Mouse (Mus musculus): Measurements from ENCODE around the gene Tekt1.

The Tekt1 gene

GRCm38 (mm10) chr11:72342549-72343237 is 19.5 kb downstream of the Tekt1 start:
- no peak for DNase-seq (ENCODE audit: low spot score)

GRCm38 (mm10) chr11:72339716-72340115 is 22.5 kb downstream of the Tekt1 start:
- DNase-seq (ENCODE audit: low spot score) = no peak

- no peak for DNase-seq (ENCODE audit: low spot score)
Observed at GRCm38 (mm10) chr11:72338437-72338871, 23.8 kb downstream of the Tekt1 start.

- DNase-seq (ENCODE audit: low spot score) = no peak
Observed at GRCm38 (mm10) chr11:72336726-72337125, 25.5 kb downstream of the Tekt1 start.

- DNase-seq (ENCODE audit: low spot score) = no peak
Observed at GRCm38 (mm10) chr11:72334653-72335052, 27.6 kb downstream of the Tekt1 start.

- no peak for DNase-seq (ENCODE audit: low spot score)
Observed at GRCm38 (mm10) chr11:72332951-72333667, 29.1 kb downstream of the Tekt1 start.

GRCm38 (mm10) chr11:72325701-72326100 is 36.5 kb downstream of the Tekt1 start:
- no peak for DNase-seq (ENCODE audit: low spot score)

GRCm38 (mm10) chr11:72324431-72324830 is 37.8 kb downstream of the Tekt1 start:
- no peak for DNase-seq (ENCODE audit: low spot score)

- DNase-seq (ENCODE audit: low spot score) = no peak
Observed at GRCm38 (mm10) chr11:72318026-72318425, 44.2 kb downstream of the Tekt1 start.

- DNase-seq (ENCODE audit: low spot score) = no peak
Observed at GRCm38 (mm10) chr11:72314151-72314895, 47.9 kb downstream of the Tekt1 start, which contains the start of gene Fbxo39. Gene Fbxo39 (plus strand): TSS chr11:72314444.

GRCm38 (mm10) chr11:72311355-72312001 is 50.8 kb downstream of the Tekt1 start:
- DNase-seq (ENCODE audit: low spot score) = no peak

- DNase-seq (ENCODE audit: low spot score) = no peak
Observed at GRCm38 (mm10) chr11:72310491-72310890, 51.8 kb downstream of the Tekt1 start.

- DNase-seq (ENCODE audit: low spot score) = no peak
Observed at GRCm38 (mm10) chr11:72308982-72309381, 53.3 kb downstream of the Tekt1 start.

GRCm38 (mm10) chr11:72307461-72307860 is 54.8 kb downstream of the Tekt1 start:
- no peak for DNase-seq (ENCODE audit: low spot score)

- no peak for DNase-seq (ENCODE audit: low spot score)
Observed at GRCm38 (mm10) chr11:72302230-72302629, 60.0 kb downstream of the Tekt1 start.

- peak; percentile 22 for DNase-seq (ENCODE audit: low spot score)
Observed at GRCm38 (mm10) chr11:72301334-72301733, 60.9 kb downstream of the Tekt1 start, which contains the start of gene Xaf1. Gene Xaf1 (plus strand): TSS chr11:72301629.

All from spleen, adult 12 weeks (tissue).